Mouse (Mus musculus): ENCODE results near the gene Scfd2. TPM values are rescaled to one million over a fixed set of nuclear protein-coding genes. Genes with fewer than 3 reads are reported as not detected.

Gene Scfd2
- total RNA-seq, 2 experiments from 2014 or later, result 20.1 to 21.1 TPM

GRCm38 (mm10) chr5:74206649-74207048 lies 324.9 kb downstream of the Scfd2 start:
- DNase-seq (ENCODE audit: low spot score in 2 of 2), result no peak

GRCm38 (mm10) chr5:74206038-74206437 lies 325.5 kb downstream of the Scfd2 start:
- DNase-seq (ENCODE audit: low spot score in 2 of 2), result no peak

- DNase-seq (ENCODE audit: low spot score in 2 of 2), result no peak
Observed at GRCm38 (mm10) chr5:74205509-74205908, 326.1 kb downstream of the Scfd2 start.

GRCm38 (mm10) chr5:74204465-74204864 lies 327.1 kb downstream of the Scfd2 start:
- DNase-seq (ENCODE audit: low spot score in 2 of 2), result no peak

- DNase-seq (ENCODE audit: low spot score in 2 of 2), result no peak
Observed at GRCm38 (mm10) chr5:74202515-74202914, 329.0 kb downstream of the Scfd2 start.

- DNase-seq (ENCODE audit: low spot score in 2 of 2), result no peak
Observed at GRCm38 (mm10) chr5:74201570-74202357, 329.8 kb downstream of the Scfd2 start.

- DNase-seq (ENCODE audit: low spot score in 2 of 2), result no peak
Observed at GRCm38 (mm10) chr5:74200481-74200880, 331.1 kb downstream of the Scfd2 start.

GRCm38 (mm10) chr5:74199793-74200192 lies 331.8 kb downstream of the Scfd2 start:
- DNase-seq (ENCODE audit: low spot score in 2 of 2), result no peak

- DNase-seq (ENCODE audit: low spot score in 2 of 2), result no peak
Observed at GRCm38 (mm10) chr5:74198446-74198845, 333.1 kb downstream of the Scfd2 start.

- DNase-seq (ENCODE audit: low spot score in 2 of 2), result no peak
Observed at GRCm38 (mm10) chr5:74197541-74198330, 333.8 kb downstream of the Scfd2 start.

GRCm38 (mm10) chr5:74196307-74196618 lies 335.3 kb downstream of the Scfd2 start:
- no peak for DNase-seq (ENCODE audit: low spot score in 2 of 2)

- no peak for DNase-seq (ENCODE audit: low spot score in 2 of 2)
Observed at GRCm38 (mm10) chr5:74195614-74196306, 335.8 kb downstream of the Scfd2 start.

- DNase-seq (ENCODE audit: low spot score in 2 of 2), result peak; percentile 89 to 96
Observed at GRCm38 (mm10) chr5:74194841-74195613, 336.5 kb downstream of the Scfd2 start, which contains the start of gene Rasl11b. Gene Rasl11b (plus strand): TSS chr5:74195286.

- DNase-seq (ENCODE audit: low spot score in 2 of 2), result no peak
Observed at GRCm38 (mm10) chr5:74194027-74194840, 337.3 kb downstream of the Scfd2 start.

GRCm38 (mm10) chr5:74193626-74194025 lies 337.9 kb downstream of the Scfd2 start:
- DNase-seq (ENCODE audit: low spot score in 2 of 2), result no peak

GRCm38 (mm10) chr5:74193008-74193407 lies 338.6 kb downstream of the Scfd2 start:
- DNase-seq (ENCODE audit: low spot score in 2 of 2), result no peak

GRCm38 (mm10) chr5:74190911-74191310 lies 340.6 kb downstream of the Scfd2 start:
- DNase-seq (ENCODE audit: low spot score in 2 of 2), result no peak

- DNase-seq (ENCODE audit: low spot score in 2 of 2), result no peak
Observed at GRCm38 (mm10) chr5:74190161-74190491, 341.4 kb downstream of the Scfd2 start.

- DNase-seq (ENCODE audit: low spot score in 2 of 2), result no peak
Observed at GRCm38 (mm10) chr5:74189484-74190160, 341.9 kb downstream of the Scfd2 start.

GRCm38 (mm10) chr5:74188886-74189285 lies 342.7 kb downstream of the Scfd2 start:
- DNase-seq (ENCODE audit: low spot score in 2 of 2), result no peak
